Comparison of ENCODE assay signal across 30 mouse cellular contexts in genomic region chr5:30162339-30162738, GRCm38 (mm10). TPM values are rescaled to one million over a fixed set of nuclear protein-coding genes. Genes with fewer than 3 reads are reported as not detected.
DNase-seq lines count a peak whose midpoint lies in the region; ATAC-seq and TF ChIP-seq lines count a peak whose summit lies in the region.
"Had no signal": no experiment of that assay in that cellular context is flagged by ENCODE, and none has a peak within 500 bp of the region (broad histone marks: within the 10 kb centered on the region; RNA-seq: fewer than 3 reads in every experiment).

No protein-coding gene starts in this region.

- peaks cover 37% of the 10 kb centered on the region for H3K36me3 ChIP-seq in heart, adult 2 months (ENCODE audit: control insufficient read depth, insufficient read depth, low read length)
- no peaks in the 10 kb centered on the region for H3K36me3 ChIP-seq in intestine, embryonic 16.5 days (ENCODE audit: control insufficient read depth, insufficient read depth, low read length)
- H3K36me3 ChIP-seq in forebrain, postnatal 0 days (ENCODE audit: insufficient read depth): peaks cover 17% of the 10 kb centered on the region; the same call in 1 of the 2 replicates

- H3K27me3 ChIP-seq in heart, adult 2 months (ENCODE audit: control insufficient read depth, insufficient read depth, low read length): no peaks in the 10 kb centered on the region
- H3K27me3 ChIP-seq in intestine, embryonic 16.5 days (replicated peaks; ENCODE audit: control insufficient read depth, insufficient read depth, low read length): no peaks in the 10 kb centered on the region
- no peaks in the 10 kb centered on the region for H3K27me3 ChIP-seq in forebrain, postnatal 0 days (ENCODE audit: insufficient read depth, low read length)
- H3K27me3 ChIP-seq: CH12.LX; embryonic facial prominence, embryonic 12.5 days; forebrain, embryonic 13.5 days; forebrain, embryonic 15.5 days; Patski had no signal

- no peak overlapping the region for H3K4me3 ChIP-seq in heart, adult 2 months
- no peak overlapping the region for H3K4me3 ChIP-seq in brown adipose tissue, adult 24 weeks (ENCODE audit: insufficient read depth, low read depth, low read length)
- H3K4me3 ChIP-seq in intestine, embryonic 16.5 days (ENCODE audit: low read length): no peak overlapping the region
- H3K4me3 ChIP-seq in forebrain, postnatal 0 days (ENCODE audit: low read depth, low read length): no peak overlapping the region
- H3K4me3 ChIP-seq: embryonic facial prominence, embryonic 10.5 days; embryonic facial prominence, embryonic 12.5 days; forebrain, embryonic 13.5 days; forebrain, embryonic 15.5 days had no signal

- peaks cover 4% of the 10 kb centered on the region for H3K79me2 ChIP-seq in heart, adult 2 months (replicated peaks; ENCODE audit: control insufficient read depth, insufficient read depth, low read length)

- DNase-seq in heart, adult 2 months: no peak
- no peak for DNase-seq in heart, adult 8-10 months (ENCODE audit: low spot score)
- no peak for DNase-seq in forebrain, postnatal 0 days
- DNase-seq in thymus, postnatal 10 days (ENCODE audit: low spot score in 2 of 2): no peak
- DNase-seq in embryo, embryonic 10.5 days (ENCODE audit: low spot score): no peak
- DNase-seq: adrenal gland, adult 8-10 months; adrenal gland, postnatal 14 days; adrenal gland, postnatal 36 days; cerebellum, adult 11 months; cerebellum, adult 18-20 months; cerebellum, adult 8-10 months; cerebellum, adult 9-11 months; cerebellum, postnatal 14 days; cerebellum, postnatal 36 days had no signal

- H3K9me3 ChIP-seq in intestine, embryonic 16.5 days (ENCODE audit: control insufficient read depth, low read length): no peaks in the 10 kb centered on the region
- no peaks in the 10 kb centered on the region for H3K9me3 ChIP-seq in forebrain, postnatal 0 days (ENCODE audit: low read length)
- H3K9me3 ChIP-seq: embryonic facial prominence, embryonic 10.5 days; embryonic facial prominence, embryonic 12.5 days; forebrain, embryonic 13.5 days; forebrain, embryonic 15.5 days; G1E had no signal

- WGBS in heart, adult 2 months: 52% methylated on average over 6 of the region's 6 CpGs
- WGBS in intestine, embryonic 16.5 days: 61% methylated on average over 6 of the region's 6 CpGs
- 89% methylated on average over 6 of the region's 6 CpGs for WGBS in forebrain, postnatal 0 days

- intact Hi-C loops in heart, adult 2 months (cut with DNase I): no loop called here

- TF ChIP-seq EP300 in heart, adult 2 months (IDR thresholded peaks at IDR 0.05; ENCODE audit: insufficient read depth, low read depth, low read length): no peak

- H3K4me1 ChIP-seq in heart, adult 2 months (ENCODE audit: control insufficient read depth, insufficient read depth, low read length): peaks cover 3% of the 10 kb centered on the region
- peaks cover 12% of the 10 kb centered on the region for H3K4me1 ChIP-seq in brown adipose tissue, adult 24 weeks (ENCODE audit: control insufficient read depth, insufficient read depth, insufficient read length, low read length)
- H3K4me1 ChIP-seq in intestine, embryonic 16.5 days (ENCODE audit: control insufficient read depth, insufficient read depth, low read length): 0 out of 2 replicates have a peak, but pooled peaks cover 7% of the 10 kb centered on the region
- H3K4me1 ChIP-seq in forebrain, postnatal 0 days (ENCODE audit: insufficient read depth): no peaks in the 10 kb centered on the region
- H3K4me1 ChIP-seq: embryonic facial prominence, embryonic 10.5 days; embryonic facial prominence, embryonic 12.5 days; forebrain, embryonic 13.5 days; forebrain, embryonic 15.5 days had no signal

- no peak overlapping the region for H3K9ac ChIP-seq in heart, adult 2 months (ENCODE audit: low read depth, low read length)
- H3K9ac ChIP-seq in intestine, embryonic 16.5 days (ENCODE audit: low read depth, low read length): no peak overlapping the region
- no peak overlapping the region for H3K9ac ChIP-seq in forebrain, postnatal 0 days
- H3K9ac ChIP-seq: embryonic facial prominence, embryonic 12.5 days; forebrain, embryonic 13.5 days; forebrain, embryonic 15.5 days had no signal

- TF ChIP-seq POLR2A in heart, adult 2 months (IDR thresholded peaks at IDR 0.05; ENCODE audit: insufficient read depth, low read depth, low read length): no peak

- H3K4me2 ChIP-seq in intestine, embryonic 16.5 days (ENCODE audit: low read depth, low read length): peak overlapping the region; percentile 40; the same call in 1 of the 2 replicates
- H3K4me2 ChIP-seq in forebrain, postnatal 0 days (ENCODE audit: low read depth): no peak overlapping the region
- H3K4me2 ChIP-seq: embryonic facial prominence, embryonic 12.5 days; forebrain, embryonic 13.5 days; forebrain, embryonic 15.5 days had no signal

- TF ChIP-seq CTCF in heart, adult 2 months (IDR thresholded peaks at IDR 0.05): no peak
- TF ChIP-seq CTCF in forebrain, postnatal 0 days (IDR thresholded peaks at IDR 0.05; ENCODE audit: low read depth): no peak

- peak; percentile 57; the same call in 1 of the 2 replicates for ATAC-seq in intestine, embryonic 16.5 days
- ATAC-seq in forebrain, postnatal 0 days: no peak
- ATAC-seq: activated CD4-positive, CD25-positive, alpha-beta regulatory T cell, adult 4 months; CD4-positive, CD25-positive, alpha-beta regulatory T cell, adult 4 months; forebrain, embryonic 13.5 days; forebrain, embryonic 15.5 days; Patski had no signal

- H3K27ac ChIP-seq in heart, adult 2 months: peak overlapping the region; percentile 98
- peak overlapping the region; percentile 51 for H3K27ac ChIP-seq in brown adipose tissue, adult 24 weeks (replicated peaks; ENCODE audit: low read depth, low read length)
- H3K27ac ChIP-seq in intestine, embryonic 16.5 days (ENCODE audit: low read length): peak overlapping the region; percentile 63
- H3K27ac ChIP-seq in forebrain, postnatal 0 days (ENCODE audit: low read depth, low read length): no peak overlapping the region
- H3K27ac ChIP-seq: embryonic facial prominence, embryonic 10.5 days; embryonic facial prominence, embryonic 12.5 days; forebrain, embryonic 13.5 days; forebrain, embryonic 15.5 days had no signal

RNA-seq across cellular contexts. Expression of gene Hadhb, which starts 7.3 kb away (rescaled TPM):
- total RNA-seq in heart, adult 2 months (2021): 1,000 to 10,000 TPM; 1,981 to 2,338 TPM
- 1,187 and 1,731 TPM in 2 replicates for polyA plus RNA-seq in heart, adult 2 months (2012; rRNA removed)
- total RNA-seq in heart, adult 8-10 months (2022): 1,000 to 10,000 TPM; 2,312 to 2,801 (median 2,464) TPM
- 4,023 and 4,386 TPM in 2 replicates for polyA plus RNA-seq in brown adipose tissue, adult 24 weeks (2012; ENCODE audit: insufficient read depth, insufficient read length, missing spikeins)
- 340 and 367 TPM in 2 replicates for polyA plus RNA-seq in intestine, embryonic 16.5 days (2015; fragmentation: Nextera tagmentation; extraction: Ambion mirVana)
- total RNA-seq in forebrain, postnatal 0 days (2014; rRNA removed): 54.4 and 59.3 TPM in 2 replicates
- polyA plus RNA-seq in forebrain, postnatal 0 days (2015; fragmentation: Nextera tagmentation; extraction: Ambion mirVana): 43.2 and 46.2 TPM in 2 replicates

RNA-seq across cellular contexts. Expression of gene Hadha, which starts 7.4 kb away (rescaled TPM):
- total RNA-seq in heart, adult 2 months (2021): 1,000 to 10,000 TPM; 1,174 to 1,333 TPM
- 367 and 592 TPM in 2 replicates for polyA plus RNA-seq in heart, adult 2 months (2012; rRNA removed)
- total RNA-seq in heart, adult 8-10 months (2022): 1,000 to 10,000 TPM; 1,298 to 1,376 (median 1,346) TPM
- 1,889 and 2,102 TPM in 2 replicates for polyA plus RNA-seq in brown adipose tissue, adult 24 weeks (2012; ENCODE audit: insufficient read depth, insufficient read length, missing spikeins)
- 232 and 255 TPM in 2 replicates for polyA plus RNA-seq in intestine, embryonic 16.5 days (2015; fragmentation: Nextera tagmentation; extraction: Ambion mirVana)
- total RNA-seq in forebrain, postnatal 0 days (2014; rRNA removed): 50.3 and 57.9 TPM in 2 replicates
- 45.9 and 56.1 TPM in 2 replicates for polyA plus RNA-seq in forebrain, postnatal 0 days (2015; fragmentation: Nextera tagmentation; extraction: Ambion mirVana)

RNA-seq across cellular contexts. Expression of gene Adgrf3, which starts 43.2 kb away (rescaled TPM):
- total RNA-seq in heart, adult 2 months (2021): under 1 TPM in 1 of 2 experiments, not detected in 1; 0.20 TPM
- 0.12 and 0.20 TPM in 2 replicates for polyA plus RNA-seq in heart, adult 2 months (2012; rRNA removed)
- under 1 TPM in 1 of 4 experiments, not detected in 3; 0.57 TPM for total RNA-seq in heart, adult 8-10 months (2022)
- polyA plus RNA-seq in brown adipose tissue, adult 24 weeks (2012; ENCODE audit: insufficient read depth, insufficient read length, missing spikeins): not detected in 2 replicates
- polyA plus RNA-seq in intestine, embryonic 16.5 days (2015; fragmentation: Nextera tagmentation; extraction: Ambion mirVana): 0.15 and 0.29 TPM in 2 replicates
- total RNA-seq in forebrain, postnatal 0 days (2014; rRNA removed): not detected in 2 replicates
- not detected in 2 replicates for polyA plus RNA-seq in forebrain, postnatal 0 days (2015; fragmentation: Nextera tagmentation; extraction: Ambion mirVana)
- total RNA-seq: adrenal gland, adult 18-20 months; adrenal gland, adult 8-10 months; adrenal gland, postnatal 14 days; adrenal gland, postnatal 36 days; common myeloid progenitor, adult 5-6 weeks had no signal
- polyA plus RNA-seq: activated CD4-positive, CD25-positive, alpha-beta regulatory T cell, adult 4 months; C2C12; CD4-positive, CD25-positive, alpha-beta regulatory T cell, adult 4 months; embryonic facial prominence, embryonic 10.5 days; forebrain, embryonic 11.5 days; forebrain, embryonic 13.5 days; forebrain, embryonic 15.5 days had no signal

RNA-seq across cellular contexts. Expression of gene 3110082J24Rik, which starts 56.5 kb away (rescaled TPM):
- not detected for total RNA-seq in heart, adult 2 months (2021)
- polyA plus RNA-seq in heart, adult 2 months (2012; rRNA removed): not detected in 2 replicates
- not detected for total RNA-seq in heart, adult 8-10 months (2022)
- not detected in 2 replicates for polyA plus RNA-seq in brown adipose tissue, adult 24 weeks (2012; ENCODE audit: insufficient read depth, insufficient read length, missing spikeins)
- polyA plus RNA-seq in intestine, embryonic 16.5 days (2015; fragmentation: Nextera tagmentation; extraction: Ambion mirVana): not detected in 2 replicates
- total RNA-seq in forebrain, postnatal 0 days (2014; rRNA removed): 1.0 and 2.0 TPM in 2 replicates
- 2.0 and 2.5 TPM in 2 replicates for polyA plus RNA-seq in forebrain, postnatal 0 days (2015; fragmentation: Nextera tagmentation; extraction: Ambion mirVana)
- total RNA-seq: adrenal gland, adult 18-20 months; adrenal gland, adult 8-10 months; adrenal gland, postnatal 14 days; adrenal gland, postnatal 36 days; CH12.LX; common myeloid progenitor, adult 5-6 weeks; G1E had no signal
- polyA plus RNA-seq: activated CD4-positive, CD25-positive, alpha-beta regulatory T cell, adult 4 months; CD4-positive, CD25-positive, alpha-beta regulatory T cell, adult 4 months; embryonic facial prominence, embryonic 14.5 days; G1E; Patski had no signal

RNA-seq across cellular contexts. Expression of gene Garem2, which starts 57.4 kb away (rescaled TPM):
- total RNA-seq in heart, adult 2 months (2021): under 1 TPM; 0.07 to 0.13 TPM
- polyA plus RNA-seq in heart, adult 2 months (2012; rRNA removed): 0.23 and 0.44 TPM in 2 replicates
- under 1 TPM in 2 of 4 experiments, not detected in 2; 0.08 to 0.19 TPM for total RNA-seq in heart, adult 8-10 months (2022)
- not detected in 2 replicates for polyA plus RNA-seq in brown adipose tissue, adult 24 weeks (2012; ENCODE audit: insufficient read depth, insufficient read length, missing spikeins)
- 0.40 and 0.56 TPM in 2 replicates for polyA plus RNA-seq in intestine, embryonic 16.5 days (2015; fragmentation: Nextera tagmentation; extraction: Ambion mirVana)
- total RNA-seq in forebrain, postnatal 0 days (2014; rRNA removed): 10.4 and 10.5 TPM in 2 replicates
- 5.5 and 7.2 TPM in 2 replicates for polyA plus RNA-seq in forebrain, postnatal 0 days (2015; fragmentation: Nextera tagmentation; extraction: Ambion mirVana)
- total RNA-seq: adrenal gland, adult 18-20 months; adrenal gland, postnatal 36 days; common myeloid progenitor, adult 5-6 weeks had no signal
- polyA plus RNA-seq: activated CD4-positive, CD25-positive, alpha-beta regulatory T cell, adult 4 months; CD4-positive, CD25-positive, alpha-beta regulatory T cell, adult 4 months; G1E had no signal
